Mouse (Mus musculus): Measurements from ENCODE around the gene Tulp4.

DNA sequence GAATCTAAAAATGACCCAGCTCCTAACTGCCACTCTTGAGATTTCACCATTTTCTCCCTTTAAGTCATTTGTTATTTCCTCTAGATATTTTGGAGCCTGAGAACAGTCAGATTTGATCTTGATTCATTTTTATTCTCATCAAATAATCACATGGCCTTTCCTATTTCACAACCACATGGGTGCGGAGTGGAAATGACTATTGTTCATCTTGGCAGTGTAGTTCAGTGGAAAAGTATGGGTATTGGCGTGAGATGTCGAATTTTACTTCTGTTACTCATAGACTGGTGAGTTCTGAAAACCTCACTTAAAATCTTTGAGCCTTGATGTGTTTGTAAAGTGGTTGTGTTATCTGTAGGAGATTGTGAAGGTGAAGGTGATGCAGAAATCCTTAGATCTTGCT is 24.8 kb downstream of the Tulp4 start:
- TF ChIP-seq CTCF (IDR thresholded peaks at IDR 0.05; ENCODE audit: low read depth, low read length) (no peak), POLR2A (IDR thresholded peaks at IDR 0.05; ENCODE audit: extremely low read depth, insufficient read depth, low read length) (no peak)

All from liver, adult 2 months (tissue).